Mouse (Mus musculus) spleen, postnatal 10 days (tissue): ENCODE results near the gene F13a1.

Experiments
- DNase-seq, 2 experiments: peaks; one replicate each; pipeline ENCODE4 v3.0.0; 2021 to 2022; ENCODE audit warnings: low spot score in 2 of 2

The F13a1 gene

DNA sequence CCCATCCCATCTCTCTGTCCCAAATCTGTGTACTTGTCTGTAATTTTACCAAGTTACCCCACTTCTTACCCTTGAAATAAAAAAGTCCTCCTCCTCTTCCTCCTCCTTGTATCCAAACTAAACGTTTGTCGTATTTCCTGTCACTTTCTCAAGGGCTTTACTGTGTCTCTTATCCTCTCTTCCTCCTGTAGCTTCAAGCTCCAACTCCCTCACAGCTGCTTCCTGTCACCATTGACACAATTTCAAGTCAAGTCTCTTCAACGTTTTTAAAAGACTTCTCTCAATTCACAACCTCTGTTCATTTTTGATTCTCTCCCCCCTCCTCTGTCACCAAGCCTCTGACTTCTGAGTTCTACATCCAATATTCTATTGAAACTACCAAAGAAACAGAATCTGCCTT lies at the start of gene F13a1:
TSS of gene F13a1 (minus strand) at position 119 of the 400 bp plus-strand sequence.
- no peak for DNase-seq

GRCm38 (mm10) chr13:37091620-37092019 lies 41.6 kb upstream of the F13a1 start:
- no peak for DNase-seq

- no peak for DNase-seq
These were observed 39.1 kb upstream of the F13a1 start for GRCm38 (mm10) chr13:37089104-37089503.

DNA sequence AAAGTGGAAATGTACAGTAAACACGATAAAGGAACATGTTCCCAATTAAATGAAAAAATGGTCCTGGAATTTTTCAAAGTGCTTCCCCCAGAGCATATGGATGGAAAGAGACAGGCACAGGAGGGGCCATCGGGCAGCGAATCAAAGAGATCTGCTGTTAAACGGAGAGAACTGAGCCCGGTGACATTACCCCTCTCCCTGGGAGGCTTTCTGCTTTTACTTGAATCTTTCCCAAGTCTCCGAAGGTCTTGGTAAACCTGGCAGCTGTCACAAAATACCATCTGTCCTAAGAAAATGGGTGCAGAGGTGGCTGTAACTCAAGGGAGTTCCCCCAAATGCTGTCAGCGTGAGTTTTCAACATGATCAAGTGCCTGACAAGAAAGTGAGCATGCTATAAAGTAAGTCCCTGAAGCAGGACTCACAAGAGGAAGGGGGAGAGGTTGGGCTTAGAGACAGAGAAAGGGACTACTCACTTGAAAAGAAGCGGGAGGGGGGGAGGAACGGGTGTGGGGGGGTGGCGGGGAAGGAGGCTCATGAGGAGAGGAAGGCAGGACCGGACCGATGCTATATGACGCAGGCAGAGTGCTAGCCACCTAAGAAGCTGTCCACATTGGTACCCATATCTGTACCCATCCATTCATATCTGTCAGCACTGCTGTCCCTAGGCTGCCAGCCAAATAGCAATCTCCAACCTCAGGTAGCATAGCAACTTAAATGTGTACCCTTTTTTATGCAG lies 31.6 kb upstream of the F13a1 start:
- no peak for DNase-seq

DNA sequence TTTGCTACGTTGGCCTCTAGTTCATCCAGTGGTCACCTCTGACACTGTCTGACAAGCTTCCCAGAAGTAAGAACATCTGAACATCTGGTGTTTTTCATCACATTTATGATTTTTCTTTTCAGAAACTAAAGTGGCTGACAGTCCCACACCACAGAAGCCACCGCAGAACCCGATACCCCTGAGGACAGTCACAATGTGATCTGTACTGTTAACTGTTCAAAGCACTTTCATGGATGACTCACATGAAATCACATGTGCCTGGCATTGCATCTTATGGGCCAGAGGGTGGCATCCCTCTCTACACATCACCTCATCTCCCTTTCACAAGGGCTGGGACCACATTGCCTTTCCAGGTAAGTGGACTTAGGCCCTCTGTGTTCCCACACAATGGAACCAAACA lies 21.3 kb upstream of the F13a1 start:
- DNase-seq: no peak

DNA sequence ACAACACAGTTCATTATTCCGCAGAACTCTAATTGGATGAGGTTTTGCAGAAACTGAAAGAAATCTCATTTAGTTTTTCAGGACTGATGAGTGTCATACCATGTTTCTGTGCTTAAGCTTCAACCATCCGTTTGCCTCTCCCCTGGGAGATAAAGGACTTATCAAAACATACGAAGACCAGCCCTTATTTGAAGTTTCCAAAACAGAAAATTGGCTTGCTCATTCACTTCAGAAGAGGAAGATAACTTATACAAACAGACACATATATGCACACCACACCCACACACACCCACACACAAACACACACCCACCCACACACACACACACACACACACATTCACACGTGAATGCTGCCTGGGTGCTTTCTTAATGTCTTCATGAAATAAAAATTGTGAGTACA lies 20.8 kb upstream of the F13a1 start:
- no peak for DNase-seq

GRCm38 (mm10) chr13:37060810-37061209 lies 10.8 kb upstream of the F13a1 start:
- DNase-seq: no peak

- DNase-seq: peak in 1 of 2 experiments; percentile 16
These were observed 6.6 kb upstream of the F13a1 start for GRCm38 (mm10) chr13:37056662-37057061.

DNA sequence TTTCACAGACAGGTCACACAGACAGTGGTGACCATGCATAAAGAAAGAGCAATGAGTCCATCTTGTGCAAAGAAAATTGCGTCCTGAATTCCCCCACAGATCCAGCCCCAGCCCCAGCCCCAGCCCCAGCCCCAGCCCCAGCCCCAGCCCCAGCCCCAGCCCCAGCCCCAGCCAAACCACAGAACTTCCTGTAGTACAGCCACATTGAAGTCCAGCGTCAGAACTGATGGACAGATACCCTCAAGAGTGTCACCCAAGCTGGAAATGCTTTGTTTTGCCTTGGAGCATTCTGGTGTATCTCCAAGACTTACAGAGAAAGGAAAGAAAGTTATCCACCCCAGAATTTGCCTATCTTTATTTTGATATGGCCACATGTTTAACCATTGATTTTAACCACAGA lies 413 bp downstream of the F13a1 start:
- DNase-seq: no peak

GRCm38 (mm10) chr13:37049018-37049417 lies 1.0 kb downstream of the F13a1 start:
- DNase-seq: no peak

- peak in 1 of 2 experiments; percentile 39 for DNase-seq
These were observed 5.0 kb downstream of the F13a1 start for GRCm38 (mm10) chr13:37045005-37045404.

- DNase-seq: no peak
These were observed 15.3 kb downstream of the F13a1 start for GRCm38 (mm10) chr13:37034745-37035144.

DNA sequence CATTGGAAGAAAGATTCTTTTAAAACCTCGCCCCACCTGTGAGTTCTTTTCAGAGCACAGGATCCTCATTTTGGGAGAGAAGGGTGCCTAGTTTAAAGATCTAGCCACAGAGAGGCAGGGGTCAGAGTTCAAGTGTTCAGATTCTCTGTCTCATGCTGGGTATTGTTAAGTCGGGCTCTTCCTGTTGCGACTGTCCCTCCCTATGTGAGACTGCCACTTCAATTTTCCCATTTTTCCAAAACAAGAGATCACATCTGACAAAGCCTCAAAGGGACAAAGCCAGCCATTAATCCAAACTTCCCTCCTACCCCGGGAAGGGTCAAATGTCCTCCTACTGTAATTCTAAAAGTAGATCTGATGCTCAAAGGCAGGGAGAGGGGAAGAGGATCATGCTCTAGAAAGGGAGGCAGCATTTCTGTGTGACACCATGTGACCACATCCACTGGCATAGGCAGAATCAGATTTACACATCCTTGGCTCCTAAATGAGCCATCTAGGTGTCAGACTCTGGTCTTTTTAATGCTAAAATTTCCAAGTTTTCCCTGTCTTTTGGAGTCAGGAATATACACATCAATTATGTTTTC lies 24.0 kb downstream of the F13a1 start:
- no peak for DNase-seq

- DNase-seq: no peak
These were observed 28.5 kb downstream of the F13a1 start for GRCm38 (mm10) chr13:37021575-37021974.

- no peak for DNase-seq
These were observed 39.3 kb downstream of the F13a1 start for GRCm38 (mm10) chr13:37010771-37011170.

DNA sequence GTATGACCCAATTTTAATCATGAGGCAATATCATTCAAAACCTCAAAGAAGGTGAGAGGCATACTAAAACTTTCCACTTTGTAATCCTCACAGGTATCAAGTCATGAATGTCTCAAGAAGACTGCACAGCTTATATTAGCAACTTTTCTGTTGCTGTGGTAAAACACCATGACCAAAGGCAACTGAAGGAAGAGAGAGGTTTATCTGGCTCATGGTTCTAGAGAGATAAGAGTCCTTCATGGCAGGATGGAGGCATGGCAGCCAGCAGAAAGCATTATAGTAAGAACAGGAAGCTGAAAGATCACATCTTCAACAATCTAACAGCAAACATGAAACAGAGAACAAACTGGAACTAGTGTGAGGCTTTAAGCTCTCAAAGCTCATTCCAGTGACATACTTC lies 43.8 kb downstream of the F13a1 start:
- no peak for DNase-seq

GRCm38 (mm10) chr13:36999210-36999705 lies 50.8 kb downstream of the F13a1 start:
- DNase-seq: no peak

- DNase-seq: no peak
These were observed 56.5 kb downstream of the F13a1 start for GRCm38 (mm10) chr13:36993593-36993992.

- no peak for DNase-seq
These were observed 61.7 kb downstream of the F13a1 start for GRCm38 (mm10) chr13:36988392-36988791.

DNA sequence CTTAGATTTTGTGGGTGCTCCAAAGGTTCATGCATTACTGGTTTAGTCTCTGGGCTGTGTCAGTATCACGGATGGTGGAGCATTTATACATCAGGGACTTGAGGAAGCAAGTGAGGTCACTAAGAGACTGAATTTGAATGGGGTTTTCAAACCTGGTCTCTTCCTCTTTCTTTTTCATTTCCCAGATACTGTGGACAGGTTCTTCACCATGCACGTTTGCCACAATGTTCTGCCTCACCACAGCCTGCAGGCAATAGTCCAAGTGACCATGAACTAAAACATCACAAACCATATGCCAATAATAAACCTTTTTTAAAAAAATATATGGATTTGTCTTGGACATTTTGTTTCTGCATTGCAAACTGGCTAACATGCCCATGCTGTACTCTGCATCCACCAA lies 77.0 kb downstream of the F13a1 start:
- no peak for DNase-seq

DNA sequence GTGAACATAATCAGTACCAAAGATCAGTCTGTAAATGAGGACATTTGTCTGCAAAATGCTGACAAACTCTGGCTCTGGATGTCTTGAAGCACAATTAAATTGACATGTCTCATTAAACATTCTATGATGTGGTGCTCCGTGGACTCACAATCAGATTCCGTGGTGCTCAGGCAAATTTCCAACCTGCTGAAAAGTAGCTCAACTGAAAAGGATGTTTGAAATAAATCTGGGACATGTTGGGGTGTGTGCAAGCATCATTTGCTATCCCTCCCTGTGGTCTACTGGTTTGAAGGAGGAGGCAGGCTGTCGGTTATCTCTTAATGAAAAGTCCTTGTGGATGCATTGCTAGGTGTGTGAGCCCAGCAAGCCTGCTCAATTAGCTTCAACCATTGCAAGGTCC lies 77.8 kb downstream of the F13a1 start:
- no peak for DNase-seq

DNA sequence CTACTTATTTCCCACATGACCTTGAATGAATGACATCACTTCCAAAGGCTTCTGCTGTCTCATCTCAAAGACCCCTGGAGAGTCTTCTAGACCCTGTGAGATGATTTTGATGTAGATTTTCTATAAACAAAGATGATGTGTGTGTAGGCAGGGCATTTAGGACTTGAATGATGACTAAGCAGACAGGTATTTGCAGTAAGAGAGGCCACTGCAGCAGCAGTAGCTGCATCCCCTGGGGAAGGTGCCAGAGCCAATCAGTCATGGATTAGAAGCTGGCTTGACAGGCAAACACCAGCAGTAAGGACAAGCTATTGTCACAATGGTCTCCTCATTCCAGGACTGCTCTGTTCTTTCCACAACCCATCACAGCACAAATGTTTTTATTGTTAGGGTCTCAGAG lies 87.1 kb downstream of the F13a1 start:
- DNase-seq: no peak

DNA sequence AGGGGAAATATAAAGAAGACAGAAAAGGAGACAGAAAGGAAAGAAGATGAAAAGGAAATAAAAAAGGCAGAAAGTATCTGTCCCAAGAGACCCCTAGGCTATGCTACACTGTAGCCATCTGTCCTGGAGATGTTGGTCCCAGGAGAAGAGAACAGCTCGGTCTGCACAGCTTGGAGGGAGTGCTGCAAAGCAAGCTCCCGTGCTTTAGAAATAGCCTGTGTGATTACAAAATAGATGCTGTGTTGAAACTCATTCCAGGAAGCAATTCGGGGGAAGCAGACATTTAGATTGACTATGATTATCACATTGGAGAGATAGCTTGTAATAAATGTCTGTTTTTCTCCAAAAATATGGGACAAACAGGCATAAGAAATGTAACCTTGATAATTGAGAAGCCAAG lies 91.0 kb downstream of the F13a1 start:
- no peak for DNase-seq
